In genomic region chr2:47424910-47425309, GRCm38 (mm10) we compare ENCODE assay signal across 11 mouse cellular contexts.
DNase-seq lines count a peak whose midpoint lies in the region; ATAC-seq and TF ChIP-seq lines count a peak whose summit lies in the region.
"Had no signal": no experiment of that assay in that cellular context is flagged by ENCODE, and none has a peak within 500 bp of the region (broad histone marks: within the 10 kb centered on the region; RNA-seq: fewer than 3 reads in every experiment).

No protein-coding gene starts in this region.

- no peaks in the 10 kb centered on the region for H3K27me3 ChIP-seq in CH12.LX (replicated peaks)
- no peaks in the 10 kb centered on the region for H3K27me3 ChIP-seq in hindbrain, embryonic 15.5 days
- H3K27me3 ChIP-seq in liver, postnatal 0 days (ENCODE audit: insufficient read depth, low read length) = no peaks in the 10 kb centered on the region
- no peaks in the 10 kb centered on the region for H3K27me3 ChIP-seq in kidney, embryonic 15.5 days
- H3K27me3 ChIP-seq: embryonic facial prominence, embryonic 13.5 days; heart, embryonic 13.5 days; lung, embryonic 15.5 days had no signal

- dilution Hi-C loops in CH12.LX (cut with MboI; ENCODE audit: extremely low pct_ligation_motif_present, extremely low pct_unique_long_range_greater_than_20kb, low sequenced_read_pairs) = no loop called here

- WGBS in hindbrain, embryonic 15.5 days = 28% methylated on average over 6 of the region's 6 CpGs
- 40% methylated on average over 6 of the region's 6 CpGs for WGBS in liver, postnatal 0 days (ENCODE audit: insufficient replicate concordance)
- 22% methylated on average over 6 of the region's 6 CpGs for WGBS in kidney, embryonic 15.5 days

- peak; percentile 65 for TF ChIP-seq RAD21 in CH12.LX (IDR thresholded peaks at IDR 0.05; ENCODE audit: low read depth, low read length)

- peak; percentile 10 to 20 for DNase-seq in layer of hippocampus, adult 2 months (ENCODE audit: low spot score in 2 of 2)
- no peak for DNase-seq in layer of hippocampus, adult 8-10 months (ENCODE audit: low spot score in 2 of 2)
- DNase-seq in CH12.LX (ENCODE audit: extremely low read depth) (peak; percentile 17), NIH3T3 (ENCODE audit: low read depth) (peak; percentile 43)
- no peak for DNase-seq in liver, postnatal 0 days
- DNase-seq in urinary bladder, postnatal 4 days (ENCODE audit: low spot score in 2 of 2) = no peak

- H3K79me2 ChIP-seq in CH12.LX (replicated peaks; ENCODE audit: control insufficient read depth, extremely low read depth, insufficient read depth, poor library complexity, severe bottlenecking) = no peaks in the 10 kb centered on the region

- no peak for TF ChIP-seq EP300 in CH12.LX (IDR thresholded peaks at IDR 0.05; ENCODE audit: low read length)
- no peak for TF ChIP-seq EP300 in liver, postnatal 0 days (IDR thresholded peaks at IDR 0.05; ENCODE audit: low read depth)

- H3K9ac ChIP-seq in CH12.LX (ENCODE audit: insufficient read depth, low read depth) = no peak overlapping the region
- no peak overlapping the region for H3K9ac ChIP-seq in hindbrain, embryonic 15.5 days
- no peak overlapping the region for H3K9ac ChIP-seq in liver, postnatal 0 days (replicated peaks)
- H3K9ac ChIP-seq in kidney, embryonic 15.5 days = no peak overlapping the region
- H3K9ac ChIP-seq: embryonic facial prominence, embryonic 13.5 days; heart, embryonic 13.5 days; lung, embryonic 15.5 days had no signal

- H3K27ac ChIP-seq in layer of hippocampus, adult 2 months = peak overlapping the region; percentile 56
- H3K27ac ChIP-seq in CH12.LX (ENCODE audit: insufficient read depth, low read depth) = no peak overlapping the region
- H3K27ac ChIP-seq in hindbrain, embryonic 15.5 days (replicated peaks) = no peak overlapping the region
- H3K27ac ChIP-seq in liver, postnatal 0 days (ENCODE audit: low read depth) = no peak overlapping the region
- no peak overlapping the region for H3K27ac ChIP-seq in kidney, embryonic 15.5 days
- H3K27ac ChIP-seq: embryonic facial prominence, embryonic 13.5 days; heart, embryonic 13.5 days; lung, embryonic 15.5 days had no signal

- peak; percentile 84 for TF ChIP-seq CTCF in layer of hippocampus, adult 2 months (conservative IDR thresholded peaks at IDR 0.05)
- peak in 1 of 2 experiments; percentile 55; a peak in 2 of 4 replicates for TF ChIP-seq CTCF in CH12.LX (conservative IDR thresholded peaks at IDR 0.05 in 1 of 2, IDR thresholded peaks at IDR 0.05 in 1 of 2; ENCODE audit: low read depth in 2 of 2, low read length in 2 of 2)
- TF ChIP-seq CTCF in liver, postnatal 0 days (IDR thresholded peaks at IDR 0.05; ENCODE audit: low read depth) = no peak

- peak overlapping the region; percentile 50 for H3K4me3 ChIP-seq in layer of hippocampus, adult 2 months
- H3K4me3 ChIP-seq in CH12.LX (replicated peaks in 1 of 3; ENCODE audit: low read depth in 2 of 3, low read length in 2 of 3, poor library complexity in 1 of 3) = no peak overlapping the region
- no peak overlapping the region for H3K4me3 ChIP-seq in hindbrain, embryonic 15.5 days
- no peak overlapping the region for H3K4me3 ChIP-seq in liver, postnatal 0 days (ENCODE audit: low read depth, low read length)
- H3K4me3 ChIP-seq in kidney, embryonic 15.5 days (replicated peaks) = no peak overlapping the region
- H3K4me3 ChIP-seq: embryonic facial prominence, embryonic 13.5 days; heart, embryonic 13.5 days; lung, embryonic 15.5 days had no signal

- ATAC-seq in hindbrain, embryonic 15.5 days (ENCODE audit: low FRiP score, low read depth) = no peak
- ATAC-seq in liver, postnatal 0 days = no peak
- no peak for ATAC-seq in kidney, embryonic 15.5 days (replicated peaks; ENCODE audit: low FRiP score)

- no peak for TF ChIP-seq POLR2A in CH12.LX (IDR thresholded peaks at IDR 0.05; ENCODE audit: low read depth, low read length)

- no peaks in the 10 kb centered on the region for H3K9me3 ChIP-seq in CH12.LX (replicated peaks; ENCODE audit: low read length)
- no peaks in the 10 kb centered on the region for H3K9me3 ChIP-seq in hindbrain, embryonic 15.5 days
- H3K9me3 ChIP-seq in liver, postnatal 0 days (ENCODE audit: low read length) = no peaks in the 10 kb centered on the region
- no peaks in the 10 kb centered on the region for H3K9me3 ChIP-seq in kidney, embryonic 15.5 days (replicated peaks)
- H3K9me3 ChIP-seq: embryonic facial prominence, embryonic 13.5 days; heart, embryonic 13.5 days; lung, embryonic 15.5 days had no signal

- in situ Hi-C loops in CH12.LX (cut with MboI; ENCODE audit: low pct_ligation_motif_present, low pct_unique_long_range_greater_than_20kb, low sequenced_read_pairs) = no loop called here

- no peaks in the 10 kb centered on the region for H3K4me1 ChIP-seq in CH12.LX (ENCODE audit: control insufficient read depth in 1 of 2, insufficient read depth in 2 of 2)
- H3K4me1 ChIP-seq in hindbrain, embryonic 15.5 days (replicated peaks) = no peaks in the 10 kb centered on the region
- H3K4me1 ChIP-seq in liver, postnatal 0 days (ENCODE audit: insufficient read depth) = no peaks in the 10 kb centered on the region
- H3K4me1 ChIP-seq in kidney, embryonic 15.5 days = no peaks in the 10 kb centered on the region
- H3K4me1 ChIP-seq: embryonic facial prominence, embryonic 13.5 days; heart, embryonic 13.5 days; lung, embryonic 15.5 days had no signal

- H3K4me2 ChIP-seq in CH12.LX (ENCODE audit: insufficient read depth, low read depth, poor library complexity, severe bottlenecking) = no peak overlapping the region; the same call in 1 of the 2 replicates
- peak overlapping the region; percentile 34 for H3K4me2 ChIP-seq in hindbrain, embryonic 15.5 days
- H3K4me2 ChIP-seq in liver, postnatal 0 days (ENCODE audit: low read depth, low read length) = no peak overlapping the region
- no peak overlapping the region for H3K4me2 ChIP-seq in kidney, embryonic 15.5 days
- H3K4me2 ChIP-seq: embryonic facial prominence, embryonic 13.5 days; heart, embryonic 13.5 days; lung, embryonic 15.5 days had no signal

- H3K36me3 ChIP-seq in CH12.LX (replicated peaks in 1 of 2; ENCODE audit: control insufficient read depth in 1 of 2, insufficient read depth in 1 of 2, low read length in 1 of 2) = no peaks in the 10 kb centered on the region
- H3K36me3 ChIP-seq in hindbrain, embryonic 15.5 days = no peaks in the 10 kb centered on the region
- no peaks in the 10 kb centered on the region for H3K36me3 ChIP-seq in liver, postnatal 0 days (replicated peaks; ENCODE audit: insufficient read depth, low read length)
- H3K36me3 ChIP-seq in kidney, embryonic 15.5 days = no peaks in the 10 kb centered on the region
- H3K36me3 ChIP-seq: embryonic facial prominence, embryonic 13.5 days; heart, embryonic 13.5 days; lung, embryonic 15.5 days had no signal

TF ChIP-seq in CH12.LX, 34 proteins besides CTCF, POLR2A, EP300 and RAD21:
- TF ChIP-seq SMC3 (IDR thresholded peaks at IDR 0.05; ENCODE audit: low read depth, low read length) (peak; percentile 30), ETS1 (conservative IDR thresholded peaks at IDR 0.05; ENCODE audit: low read depth, low read length) (no peak), ZNF384 (IDR thresholded peaks at IDR 0.05; ENCODE audit: low read depth, low read length) (peak; percentile 91), GABPA (IDR thresholded peaks at IDR 0.05; ENCODE audit: insufficient replicate concordance, low read depth, low read length) (no peak), MAX (IDR thresholded peaks at IDR 0.05; ENCODE audit: low read length) (no peak)

Comparison
In these comparisons a context has a peak if more than half of its experiments do, and no peak if none do; other contexts are left out.
1. DNase-seq: peak in layer of hippocampus, adult 2 months (2 of 2), CH12.LX (single experiment) and NIH3T3 (single experiment); none in layer of hippocampus, adult 8-10 months (0 of 2), liver, postnatal 0 days (single experiment) and urinary bladder, postnatal 4 days (0 of 2).